Comparison of ENCODE assay signal across 9 mouse cellular contexts in genomic region chr6:124413770-124414149, GRCm38 (mm10). TPM values are rescaled to one million over a fixed set of nuclear protein-coding genes. Genes with fewer than 3 reads are reported as not detected.
DNase-seq lines count a peak whose midpoint lies in the region; ATAC-seq and TF ChIP-seq lines count a peak whose summit lies in the region.
"Had no signal": no experiment of that assay in that cellular context is flagged by ENCODE, and none has a peak within 500 bp of the region (broad histone marks: within the 10 kb centered on the region; RNA-seq: fewer than 3 reads in every experiment).

No protein-coding gene starts in this region.

- peaks cover 24% of the 10 kb centered on the region for H3K36me3 ChIP-seq in heart, embryonic 10.5 days
- peaks cover 38% of the 10 kb centered on the region for H3K36me3 ChIP-seq in C2C12 (ENCODE audit: control insufficient read depth, insufficient read depth)
- H3K36me3 ChIP-seq in forebrain, embryonic 14.5 days (ENCODE audit: control insufficient read depth, insufficient read depth, low read length) = peaks cover 34% of the 10 kb centered on the region
- peaks cover 23% of the 10 kb centered on the region for H3K36me3 ChIP-seq in liver, embryonic 13.5 days

- peak overlapping the region; percentile 84 for H3ac ChIP-seq in C2C12 (ENCODE audit: control insufficient read depth, insufficient read length, low read depth)

- peaks cover 55% of the 10 kb centered on the region for H3K79me2 ChIP-seq in C2C12 (ENCODE audit: control insufficient read depth, insufficient read depth)

- TF ChIP-seq CTCF in C2C12 (IDR thresholded peaks at IDR 0.05; ENCODE audit: control insufficient read depth, insufficient read depth, insufficient read length) = no peak

- peak overlapping the region; percentile 84 for H3K4me3 ChIP-seq in heart, embryonic 10.5 days
- H3K4me3 ChIP-seq in C2C12 (ENCODE audit: insufficient read depth, poor library complexity, severe bottlenecking) = peak overlapping the region; percentile 78
- peak overlapping the region; percentile 84 for H3K4me3 ChIP-seq in forebrain, embryonic 14.5 days (ENCODE audit: low read depth, low read length)
- H3K4me3 ChIP-seq in liver, embryonic 13.5 days (replicated peaks) = peak overlapping the region; percentile 91

- H3K9me3 ChIP-seq in heart, embryonic 10.5 days = no peaks in the 10 kb centered on the region
- no peaks in the 10 kb centered on the region for H3K9me3 ChIP-seq in forebrain, embryonic 14.5 days (replicated peaks; ENCODE audit: control insufficient read depth, low read length)
- H3K9me3 ChIP-seq in liver, embryonic 13.5 days (replicated peaks) = no peaks in the 10 kb centered on the region

- DNase-seq in heart, embryonic 10.5 days (ENCODE audit: low spot score) = no peak
- no peak for DNase-seq in heart, adult 9 months (ENCODE audit: low spot score in 2 of 2)
- no peak for DNase-seq in forebrain, embryonic 14.5 days (ENCODE audit: low spot score)
- no peak for DNase-seq in liver, embryonic 13.5 days
- no peak for DNase-seq in cerebellum, postnatal 25 days
- no peak for DNase-seq in thymus, postnatal 10 days (ENCODE audit: low spot score in 2 of 2)
- no peak for DNase-seq in right cerebral cortex, postnatal 36 days (ENCODE audit: low spot score in 2 of 2)
- DNase-seq: kidney, postnatal 10 days had no signal

- H3K4me1 ChIP-seq in heart, embryonic 10.5 days = peaks cover 17% of the 10 kb centered on the region
- peaks cover 6% of the 10 kb centered on the region; the same call in 1 of the 2 replicates for H3K4me1 ChIP-seq in forebrain, embryonic 14.5 days (ENCODE audit: control insufficient read depth, insufficient read depth, low read length)
- H3K4me1 ChIP-seq in liver, embryonic 13.5 days (replicated peaks) = peaks cover 33% of the 10 kb centered on the region

- H3K27me3 ChIP-seq in heart, embryonic 10.5 days (ENCODE audit: insufficient read depth, poor library complexity, severe bottlenecking) = no peaks in the 10 kb centered on the region
- no peaks in the 10 kb centered on the region for H3K27me3 ChIP-seq in C2C12 (ENCODE audit: control insufficient read depth, insufficient read depth, insufficient read length)
- no peaks in the 10 kb centered on the region for H3K27me3 ChIP-seq in forebrain, embryonic 14.5 days (replicated peaks; ENCODE audit: control insufficient read depth, insufficient read depth, low read length)
- H3K27me3 ChIP-seq in liver, embryonic 13.5 days = no peaks in the 10 kb centered on the region

- peak overlapping the region; percentile 62 for H3K4me2 ChIP-seq in forebrain, embryonic 14.5 days (ENCODE audit: low read length)
- peak overlapping the region; percentile 96 for H3K4me2 ChIP-seq in liver, embryonic 13.5 days

- H3K27ac ChIP-seq in heart, embryonic 10.5 days = no peak overlapping the region; the same call in 1 of the 2 replicates
- H3K27ac ChIP-seq in forebrain, embryonic 14.5 days (ENCODE audit: low read depth, low read length) = 0 out of 2 replicates have a peak overlapping the region, but pooled peaks have one; percentile 66
- peak overlapping the region; percentile 82 for H3K27ac ChIP-seq in liver, embryonic 13.5 days

- 65% methylated on average over 3 of the region's 3 CpGs for WGBS in heart, embryonic 10.5 days
- 63% methylated on average over 3 of the region's 3 CpGs for WGBS in forebrain, embryonic 14.5 days
- WGBS in liver, embryonic 13.5 days (ENCODE audit: insufficient replicate concordance) = 43% methylated on average over 3 of the region's 3 CpGs

- peak overlapping the region; percentile 88 for H3K9ac ChIP-seq in forebrain, embryonic 14.5 days (ENCODE audit: low read length)
- H3K9ac ChIP-seq in liver, embryonic 13.5 days = peak overlapping the region; percentile 94

- peaks cover 18% of the 10 kb centered on the region for H3K79me3 ChIP-seq in C2C12 (ENCODE audit: low read depth)

- no peak for ATAC-seq in forebrain, embryonic 14.5 days
- peak; percentile 2; the same call in 1 of the 2 replicates for ATAC-seq in liver, embryonic 13.5 days (ENCODE audit: low read depth)

TF ChIP-seq in C2C12, 6 proteins besides CTCF, POLR2A, EP300 and RAD21:
- TF ChIP-seq MYOG (IDR thresholded peaks at IDR 0.05; ENCODE audit: control insufficient read depth, extremely low read depth, insufficient read length) (no peak), FOSL1 (IDR thresholded peaks at IDR 0.05; ENCODE audit: insufficient read depth, low read length, poor library complexity, severe bottlenecking) (no peak), MYOD1 (IDR thresholded peaks at IDR 0.05; ENCODE audit: control insufficient read depth, insufficient read length, low read depth) (no peak), CEBPB (IDR thresholded peaks at IDR 0.05; ENCODE audit: low read depth) (no peak), MAX (IDR thresholded peaks at IDR 0.05) (no peak), USF1 (IDR thresholded peaks at IDR 0.05; ENCODE audit: low read depth) (no peak)

RNA-seq across cellular contexts. Expression of gene Pex5, which starts 1.1 kb away (rescaled TPM):
- 25.5 and 31.9 TPM in 2 replicates for polyA plus RNA-seq in heart, embryonic 10.5 days (2016; fragmentation: Nextera tagmentation; extraction: Ambion mirVana)
- 32.9 TPM for polyA plus RNA-seq in C2C12 (2012; fragmentation: generic; extraction: Trizol)
- 55.9 and 63.2 TPM in 2 replicates for polyA plus RNA-seq in forebrain, embryonic 14.5 days (2014; fragmentation: Nextera tagmentation; extraction: Ambion mirVana)
- polyA plus RNA-seq in liver, embryonic 13.5 days (2015; fragmentation: Nextera tagmentation; extraction: Ambion mirVana) = 20.6 and 23.0 TPM in 2 replicates

RNA-seq across cellular contexts. Expression of gene Clstn3, which starts 50.8 kb away (rescaled TPM):
- 1.3 and 3.3 TPM in 2 replicates for polyA plus RNA-seq in heart, embryonic 10.5 days (2016; fragmentation: Nextera tagmentation; extraction: Ambion mirVana)
- polyA plus RNA-seq in C2C12 (2012; fragmentation: generic; extraction: Trizol) = 1.8 TPM
- polyA plus RNA-seq in forebrain, embryonic 14.5 days (2014; fragmentation: Nextera tagmentation; extraction: Ambion mirVana) = 34.1 and 48.7 TPM in 2 replicates
- 2.9 and 3.9 TPM in 2 replicates for polyA plus RNA-seq in liver, embryonic 13.5 days (2015; fragmentation: Nextera tagmentation; extraction: Ambion mirVana)
